Mouse (Mus musculus) Muller cell, postnatal 12 days (primary cell): ENCODE measurements around the gene Abcg4.
A peak's percentile ranks its signal among the peaks of the same experiment; 100 is the strongest.

Experiments
- DNase-seq: peaks from one replicate; pipeline ENCODE4 v3.0.0-alpha.2; 2015; ENCODE audit errors: inconsistent ontology term

Gene Abcg4

DNA sequence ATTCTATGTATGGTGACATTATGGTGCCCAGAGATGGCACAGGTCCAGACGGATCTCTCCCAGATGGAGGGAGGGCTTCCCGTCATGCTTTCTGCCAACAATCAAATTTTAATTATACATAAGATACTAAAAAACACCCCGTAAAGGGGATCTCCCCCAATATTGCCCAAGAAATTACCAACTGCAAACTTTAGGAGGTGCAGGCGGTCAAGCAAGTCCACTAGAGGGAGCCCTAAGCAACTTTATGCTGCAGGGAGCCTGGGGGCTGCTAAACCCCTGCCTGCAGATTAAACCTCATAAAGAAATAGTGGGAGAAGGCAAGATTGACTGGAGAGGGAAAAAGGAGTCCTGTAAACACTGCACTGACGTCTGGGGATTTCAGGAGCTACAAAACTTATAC lies 49.0 kb downstream of the Abcg4 start:
- no peak for DNase-seq

GRCm38 (mm10) chr9:44238501-44239190 lies 49.8 kb downstream of the Abcg4 start:
- no peak for DNase-seq

DNA sequence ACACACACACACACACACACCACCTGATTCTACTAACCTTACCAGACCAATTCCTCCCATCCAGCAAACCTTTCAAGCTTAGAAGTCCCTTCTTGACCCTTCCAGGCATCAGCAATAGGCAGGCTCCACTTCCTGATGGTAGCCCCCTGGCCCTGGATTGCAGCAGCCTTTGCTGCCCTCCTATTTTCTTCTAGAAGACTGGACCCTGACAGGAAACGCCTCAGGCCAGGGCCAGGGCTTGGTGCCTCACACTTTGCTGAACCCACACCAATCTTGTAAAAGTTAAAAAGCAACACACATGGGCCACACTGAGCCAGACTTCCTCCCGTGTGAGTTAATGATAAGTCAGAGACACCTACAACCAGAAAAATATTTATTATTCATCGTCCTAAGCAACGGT lies 51.3 kb downstream of the Abcg4 start:
- no peak for DNase-seq

GRCm38 (mm10) chr9:44236601-44237000 lies 51.8 kb downstream of the Abcg4 start:
- no peak for DNase-seq

DNA sequence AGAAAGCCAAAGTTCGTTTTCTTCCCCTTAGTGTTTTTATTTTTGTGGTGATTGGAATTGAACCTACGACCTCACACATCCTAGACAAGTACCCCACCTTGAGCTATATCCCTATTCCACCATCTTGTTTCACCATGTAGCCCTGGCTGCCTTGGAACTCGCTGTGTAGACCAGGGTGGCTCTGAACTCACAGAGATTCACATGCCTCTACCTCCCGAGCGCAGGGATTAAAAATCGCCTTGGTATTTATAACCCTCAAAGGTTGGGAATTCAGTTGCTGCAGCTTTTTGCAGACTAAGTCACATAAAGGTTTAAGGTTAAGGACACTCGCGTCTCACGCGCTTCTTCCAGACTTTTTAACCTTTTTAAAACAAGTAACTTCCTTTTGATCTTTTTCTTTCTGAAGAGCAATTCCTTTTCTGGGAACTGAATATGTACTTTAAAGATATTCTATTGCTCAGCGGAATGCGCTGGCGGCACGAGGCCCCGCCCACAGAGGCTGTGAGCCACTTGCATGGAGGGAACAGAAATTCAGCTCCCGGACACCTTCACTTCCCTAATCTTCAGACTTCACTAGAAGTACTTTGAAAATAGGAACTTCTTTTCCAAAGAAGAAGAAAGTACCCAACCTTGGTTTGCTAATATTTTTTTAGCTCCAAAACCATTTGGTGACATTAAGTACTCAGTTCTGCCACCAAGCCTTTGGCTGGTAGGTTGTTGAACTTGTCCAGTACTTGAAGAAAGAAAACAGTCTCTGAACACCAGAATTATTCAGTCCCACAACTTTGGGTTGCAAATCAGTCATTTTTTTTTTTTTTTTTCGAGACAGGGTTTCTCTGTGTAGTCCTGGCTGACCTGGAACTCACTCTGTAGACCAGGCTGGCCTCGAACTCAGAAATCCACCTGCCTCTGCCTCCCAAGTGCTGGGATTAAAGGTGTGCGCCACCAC lies 53.7 kb downstream of the Abcg4 start:
- no peak for DNase-seq

DNA sequence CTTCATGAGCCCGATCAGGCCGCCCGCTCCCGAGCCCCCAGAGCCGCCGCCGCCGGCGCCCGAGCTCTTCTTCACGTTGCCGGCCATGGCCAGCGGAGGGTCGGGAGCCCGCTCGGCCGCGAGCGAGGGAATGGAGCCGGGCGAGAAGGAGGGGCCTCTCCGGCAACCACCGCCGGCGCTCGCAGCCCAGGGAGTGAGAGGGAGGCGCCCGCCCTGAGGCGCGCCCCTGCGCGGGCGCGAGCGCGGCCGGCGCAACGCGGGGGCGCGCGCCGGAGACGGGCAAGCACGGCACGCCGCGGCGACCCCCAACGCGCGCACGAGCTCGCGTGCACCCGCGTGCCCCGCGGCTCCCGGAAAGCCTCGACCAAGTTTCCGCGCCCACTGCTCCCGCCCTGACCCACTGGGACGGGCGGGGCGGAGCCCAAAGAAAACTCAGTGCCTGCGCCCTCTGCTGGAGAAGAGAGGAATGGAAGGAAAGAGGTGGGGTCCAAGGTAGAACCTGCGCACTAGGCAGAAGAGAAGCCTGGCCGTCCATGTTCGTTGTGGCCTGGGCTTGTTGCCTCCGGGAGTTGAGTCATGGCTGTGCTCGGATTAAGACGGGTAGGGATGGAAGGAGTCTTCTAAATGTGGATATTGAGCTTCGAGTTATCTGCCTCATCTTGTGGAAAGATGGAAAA lies 54.5 kb downstream of the Abcg4 start, which contains the start of gene Cbl:
Gene Cbl (minus strand): TSS at position 248 of the 677 bp plus-strand sequence.
- peak; percentile 99 for DNase-seq

- DNase-seq: peak; percentile 19
Measured at GRCm38 (mm10) chr9:44233021-44233801, 55.2 kb downstream of the Abcg4 start.

DNA sequence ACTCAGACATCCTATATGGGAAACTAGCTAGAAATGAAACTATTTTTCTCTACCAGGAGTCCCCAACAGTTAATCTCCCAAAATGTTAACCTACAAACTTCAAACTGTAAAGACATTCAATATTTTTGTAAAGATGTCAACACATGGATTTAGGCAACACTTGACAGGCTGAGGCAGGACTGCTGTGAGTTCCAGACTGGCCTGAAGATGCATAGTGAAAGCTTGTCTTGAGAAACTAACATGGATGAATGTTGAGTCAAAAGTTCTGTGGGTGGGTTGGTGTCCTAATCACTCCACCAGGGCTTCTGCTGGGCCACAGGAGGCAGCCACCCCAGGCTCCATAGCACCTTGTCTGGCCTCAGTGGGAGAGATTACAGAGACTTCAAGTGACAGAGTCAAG lies 56.8 kb downstream of the Abcg4 start:
- no peak for DNase-seq

DNA sequence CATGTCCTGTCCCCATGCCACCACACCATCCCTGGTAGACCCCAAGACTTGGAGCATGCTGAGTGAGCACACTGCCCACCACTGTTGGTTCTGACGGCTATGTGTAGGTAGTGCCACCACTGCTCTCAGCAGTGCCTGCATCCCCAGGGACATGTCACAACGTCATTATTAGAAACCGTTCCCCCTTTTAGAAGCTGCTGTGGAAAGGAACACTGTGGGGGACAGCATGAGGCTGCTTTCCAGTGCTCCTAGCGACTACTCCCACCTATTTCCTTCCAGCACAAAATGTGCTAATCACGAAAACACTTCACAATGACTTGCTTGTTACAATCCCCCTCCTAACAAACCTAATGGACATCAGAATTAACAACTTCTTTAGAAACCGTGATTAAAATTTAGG lies 62.4 kb downstream of the Abcg4 start:
- DNase-seq: no peak
